Mouse (Mus musculus): ENCODE results near the gene Psma5. TPM values are rescaled to one million over a fixed set of nuclear protein-coding genes. Genes with fewer than 3 reads are reported as not detected.

Psma5 gene
- polyA plus RNA-seq, 1 experiment from 2014 or later, result 260 TPM

DNA sequence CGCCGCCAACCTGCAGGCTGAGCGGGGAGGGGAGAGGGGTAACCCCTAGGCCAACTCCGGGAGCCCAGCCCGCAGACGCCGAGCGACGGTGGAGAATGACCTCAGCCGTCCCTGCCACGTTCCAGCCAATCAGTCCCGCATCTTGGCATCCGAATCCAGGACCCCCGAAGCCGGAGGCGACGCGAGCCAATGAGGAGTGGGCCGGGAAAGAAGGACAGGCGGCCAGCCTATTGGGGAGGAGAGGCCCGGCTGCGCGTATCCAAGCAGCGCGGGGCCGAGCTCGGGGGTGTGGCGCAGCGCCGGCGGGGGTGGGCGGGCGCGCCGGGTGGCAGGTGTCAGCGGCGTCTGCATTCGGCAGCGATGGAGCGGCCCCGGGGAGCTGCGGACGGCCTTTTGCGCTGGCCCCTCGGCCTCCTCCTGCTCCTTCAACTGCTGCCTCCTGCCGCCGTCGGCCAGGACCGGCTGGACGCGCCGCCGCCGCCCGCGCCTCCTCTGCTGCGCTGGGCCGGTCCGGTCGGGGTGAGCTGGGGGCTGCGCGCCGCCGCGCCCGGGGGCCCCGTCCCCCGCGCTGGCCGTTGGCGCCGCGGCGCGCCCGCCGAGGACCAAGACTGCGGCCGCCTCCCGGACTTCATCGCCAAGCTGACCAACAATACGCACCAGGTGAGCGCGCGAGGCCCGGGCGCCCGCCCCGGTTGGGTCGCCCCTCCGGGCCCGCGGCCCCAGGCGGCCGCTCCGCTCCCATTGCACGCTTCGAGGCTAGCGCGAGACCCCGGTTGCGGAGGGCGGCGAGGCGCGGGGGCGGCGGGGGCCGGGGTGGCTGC is 27.3 kb downstream of the Psma5 start, which contains the start of gene Sort1:
Sort1 (plus strand) TSS at position 302 of the 821 bp plus-strand sequence.
- under 1% methylated on average over 90 of the region's 109 CpGs for WGBS
- Histone ChIP-seq H3K9ac (replicated peaks) (peak within 1 kb of the TSS; percentile 96), H3K27ac (replicated peaks) (peak within 1 kb of the TSS; percentile 85), H3K36me3 (peaks cover 8% of the 10 kb centered on the region; the same call in 1 of the 2 replicates), H3K27me3 (no peaks in the 10 kb centered on the region), H3K4me1 (peaks cover 55% of the 10 kb centered on the region), H3K9me3 (no peaks in the 10 kb centered on the region), H3K4me2 (replicated peaks) (peak within 1 kb of the TSS; percentile 70), H3K4me3 (peak within 1 kb of the TSS; percentile 97)
- peak; percentile 99 for ATAC-seq (replicated peaks)

DNA sequence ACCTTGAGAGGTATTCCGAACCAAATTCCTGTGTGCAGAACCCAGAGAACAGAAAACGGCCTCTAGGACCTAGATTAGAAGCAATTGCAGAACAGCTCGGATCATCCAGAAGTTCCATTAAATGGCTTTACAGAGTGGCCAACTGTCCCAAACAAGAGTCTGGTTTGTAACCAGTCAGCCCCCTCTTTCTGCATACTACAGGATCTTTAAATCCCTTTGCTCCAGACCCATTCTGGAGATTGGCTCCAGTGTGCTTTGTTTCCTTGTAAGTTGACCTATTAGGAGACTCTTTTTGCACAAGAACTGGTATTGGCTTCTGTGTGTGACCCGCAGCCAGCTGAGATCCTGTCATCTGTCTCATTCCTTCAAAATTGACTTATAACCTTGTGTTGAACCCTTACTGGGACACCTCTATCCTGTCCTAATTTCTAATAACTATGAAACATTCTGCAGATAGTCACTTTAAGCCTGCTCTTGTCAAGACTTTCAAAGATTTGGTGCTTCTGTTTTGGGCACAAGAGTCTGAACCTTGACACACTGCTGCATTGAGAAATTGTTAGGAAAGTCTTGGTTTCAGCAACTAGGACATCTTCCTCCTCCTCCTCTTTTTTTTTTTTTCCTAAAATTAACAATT is 28.5 kb downstream of the Psma5 start:
- 0 out of 2 replicates have a peak, but pooled peaks cover 3% of the 10 kb centered on the region for H3K36me3 ChIP-seq
- ATAC-seq (replicated peaks), result no peak
- 53% methylated on average over 4 of the region's 4 CpGs for WGBS

DNA sequence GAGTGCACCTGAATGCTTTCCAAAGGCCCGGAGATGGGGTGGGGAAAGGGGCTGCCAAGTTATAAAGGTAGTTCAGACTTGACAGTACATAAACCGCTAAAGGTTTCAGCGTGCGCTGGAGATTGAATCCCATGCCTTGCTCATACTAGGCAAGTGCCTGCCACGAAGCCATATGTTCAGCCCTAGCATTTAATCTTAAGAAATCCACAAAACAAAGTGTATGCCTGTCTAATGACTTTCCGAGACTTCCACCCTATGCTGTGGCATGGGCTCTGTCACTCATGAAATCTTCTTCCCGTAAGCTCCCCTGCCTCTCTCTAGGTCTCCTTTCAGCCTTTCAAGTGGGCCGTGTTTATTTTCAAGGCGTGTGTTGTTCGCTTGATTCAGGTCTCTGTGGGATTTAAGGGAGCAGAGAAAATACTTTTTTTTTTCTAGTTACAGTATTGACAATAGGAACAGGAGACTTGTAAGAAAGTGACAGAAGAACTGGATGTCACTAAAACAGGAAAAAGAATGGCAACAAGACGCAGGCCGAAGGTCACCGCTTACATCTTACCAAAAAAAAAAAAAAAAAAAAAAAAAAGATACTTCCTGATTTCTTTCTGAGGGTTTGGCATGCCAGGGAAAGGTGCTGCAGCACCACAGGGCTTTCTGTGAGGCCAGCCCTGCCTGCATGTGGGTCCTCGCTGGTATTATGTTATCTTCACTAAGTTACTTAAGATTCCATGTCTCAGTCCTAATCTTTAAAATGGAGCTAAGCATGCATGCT is 30.1 kb downstream of the Psma5 start:
- no peak for ATAC-seq (replicated peaks)
- Histone ChIP-seq H3K4me3 (peak overlapping the region; percentile 97), H3K36me3 (no peaks in the 10 kb centered on the region), H3K27ac (replicated peaks) (peak overlapping the region; percentile 62), H3K27me3 (no peaks in the 10 kb centered on the region), H3K9ac (replicated peaks) (no peak overlapping the region), H3K4me2 (replicated peaks) (peak overlapping the region; percentile 70), H3K4me1 (peaks cover 72% of the 10 kb centered on the region), H3K9me3 (no peaks in the 10 kb centered on the region)
- WGBS, result 53% methylated on average over 14 of the region's 14 CpGs

More for the DNA sequence above, 28.5 kb downstream of the Psma5 start:
- Histone ChIP-seq H3K27me3 (no peaks in the 10 kb centered on the region), H3K4me3 (peak overlapping the region; percentile 97), H3K4me2 (replicated peaks) (peak overlapping the region; percentile 70), H3K4me1 (peaks cover 58% of the 10 kb centered on the region), H3K9ac (replicated peaks) (peak overlapping the region; percentile 96), H3K27ac (replicated peaks) (no peak overlapping the region), H3K9me3 (no peaks in the 10 kb centered on the region)

DNA sequence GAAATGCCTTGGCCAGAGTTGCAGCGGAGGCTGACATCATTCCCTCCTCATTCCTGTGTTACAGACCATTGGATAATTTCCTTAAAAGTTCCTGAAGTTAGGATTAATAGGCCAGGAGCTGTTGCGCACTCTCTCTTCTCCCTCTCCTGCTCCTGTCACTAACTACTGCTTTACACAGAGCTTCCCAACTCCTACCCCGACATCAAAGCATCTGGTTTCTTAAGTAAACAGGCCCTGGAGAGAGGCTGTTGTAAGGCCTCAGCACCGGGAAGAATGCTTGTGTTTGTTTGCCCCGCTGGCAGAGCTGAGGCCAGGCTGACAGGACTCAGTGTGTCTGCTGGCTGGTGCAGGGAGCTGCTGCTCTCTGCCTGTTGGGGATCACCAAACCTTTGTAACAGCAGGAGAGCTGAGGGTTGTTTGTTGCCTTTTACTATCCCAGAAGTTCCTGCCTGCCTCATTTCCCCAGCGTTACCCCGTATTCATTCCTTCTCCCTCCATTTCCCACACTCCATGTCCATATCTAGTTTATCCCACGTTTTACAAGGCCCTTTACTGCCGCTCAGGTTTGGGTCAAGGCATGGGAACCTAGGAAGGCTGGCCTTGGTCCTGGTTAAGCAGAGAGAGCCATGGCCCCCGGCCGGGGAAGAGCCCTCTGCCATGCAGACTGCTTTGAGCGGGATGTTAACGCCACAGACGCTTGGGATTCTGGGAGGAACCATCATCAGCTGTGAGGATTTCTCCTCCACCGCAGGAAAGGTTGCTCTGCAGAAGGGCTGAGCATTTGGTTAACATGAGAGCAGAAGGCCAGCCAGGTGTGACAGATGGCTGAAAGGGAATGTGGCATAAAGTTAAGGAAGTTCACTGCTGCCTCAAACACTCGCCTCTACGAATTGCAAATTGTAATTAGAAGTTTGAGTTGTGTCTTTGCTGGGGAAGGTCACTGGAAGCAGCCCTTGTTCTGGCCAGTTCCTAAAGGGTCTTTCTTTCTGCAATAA is 31.4 kb downstream of the Psma5 start:
- 15% methylated on average over 17 of the region's 17 CpGs for WGBS
- no peak for ATAC-seq (replicated peaks)
- H3K9ac ChIP-seq (replicated peaks), result no peak overlapping the region; the same call in 1 of the 2 replicates
- peak overlapping the region; percentile 70 for H3K4me2 ChIP-seq (replicated peaks)
- H3K9me3 ChIP-seq, result no peaks in the 10 kb centered on the region
- peak overlapping the region; percentile 62 for H3K27ac ChIP-seq (replicated peaks)
- H3K36me3 ChIP-seq, result no peaks in the 10 kb centered on the region
- no peaks in the 10 kb centered on the region for H3K27me3 ChIP-seq
- peaks cover 70% of the 10 kb centered on the region for H3K4me1 ChIP-seq
- 0 out of 2 replicates have a peak overlapping the region, but pooled peaks have one; percentile 4 for H3K4me3 ChIP-seq

DNA sequence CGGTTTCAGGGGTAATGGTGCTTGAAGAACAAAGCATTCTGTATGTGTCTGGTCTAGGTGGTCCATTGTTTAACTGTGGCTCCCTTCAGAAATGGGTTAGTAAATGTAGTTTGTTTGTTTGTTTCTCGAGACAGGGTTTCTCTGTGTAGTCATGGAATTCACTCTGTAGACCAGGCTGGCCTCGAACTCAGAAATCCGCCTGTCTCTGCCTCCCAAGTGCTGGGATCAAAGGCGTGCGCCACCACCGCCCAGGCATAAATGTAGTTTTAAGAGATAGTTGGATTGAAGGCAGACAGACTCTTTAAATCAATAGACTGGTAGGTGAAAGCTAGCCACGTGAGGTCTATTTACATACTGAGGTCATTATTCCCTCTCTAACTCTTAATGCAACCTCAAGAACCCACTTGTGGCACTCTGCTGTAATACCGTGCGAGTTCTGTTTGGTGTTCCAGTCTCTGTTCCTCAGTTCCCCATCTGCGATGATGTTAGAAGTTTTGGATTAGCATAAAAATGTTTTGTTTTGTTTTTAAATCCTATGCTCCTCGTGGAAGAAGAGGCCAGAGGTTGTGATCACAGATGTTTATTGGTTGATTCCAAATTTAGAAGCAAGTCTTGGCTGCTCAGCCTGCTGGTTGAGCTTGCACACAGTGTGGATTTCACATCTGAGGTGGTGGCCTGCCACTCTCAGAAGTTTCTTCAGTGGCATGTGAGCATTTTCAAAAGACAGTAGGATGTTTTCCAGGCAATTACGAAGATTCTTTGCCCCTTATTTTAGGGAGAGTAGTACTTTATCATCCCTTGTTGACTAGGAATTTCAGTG is 32.8 kb downstream of the Psma5 start:
- Histone ChIP-seq H3K4me3 (no peak overlapping the region), H3K27me3 (no peaks in the 10 kb centered on the region), H3K4me1 (peaks cover 76% of the 10 kb centered on the region), H3K36me3 (no peaks in the 10 kb centered on the region), H3K9me3 (no peaks in the 10 kb centered on the region), H3K27ac (replicated peaks) (no peak overlapping the region), H3K9ac (replicated peaks) (no peak overlapping the region), H3K4me2 (replicated peaks) (no peak overlapping the region)
- 83% methylated on average over 13 of the region's 13 CpGs for WGBS
- no peak for ATAC-seq (replicated peaks)

DNA sequence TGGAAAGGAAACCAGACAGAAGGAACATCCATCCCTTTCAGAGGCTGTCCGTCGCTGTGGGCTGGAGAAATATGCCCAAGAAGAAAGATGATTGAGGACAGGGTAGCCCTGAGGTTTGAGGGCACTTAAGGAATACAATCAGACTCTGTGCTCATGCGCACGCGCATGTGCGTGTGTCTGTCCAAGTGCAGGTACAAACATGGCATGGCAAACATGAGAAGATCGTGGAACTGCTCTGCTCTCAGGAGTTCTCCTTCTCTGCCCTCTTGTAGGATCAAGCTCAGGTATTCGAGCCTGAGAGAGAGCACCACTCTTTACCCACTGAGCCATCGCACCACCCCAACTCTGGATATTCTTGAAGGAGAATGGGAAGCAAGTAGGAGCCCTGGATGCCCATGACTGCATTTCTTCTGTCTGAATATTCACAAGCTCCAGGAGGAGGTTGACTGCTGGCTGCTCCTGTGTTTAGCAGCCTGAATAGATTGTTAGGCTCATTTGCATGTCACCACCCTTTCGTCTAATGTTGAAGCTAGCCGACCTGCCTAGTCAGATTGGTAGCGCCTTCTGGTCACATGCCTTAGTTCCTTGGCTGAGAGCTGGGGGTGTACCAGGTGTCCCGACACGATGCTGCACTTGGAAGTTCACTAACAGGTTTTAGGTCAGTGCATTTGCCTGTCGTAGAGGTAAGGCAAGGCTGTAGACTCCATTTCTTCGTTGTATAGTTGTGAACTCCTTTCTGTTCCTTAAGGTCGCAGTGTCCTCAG is 34.5 kb downstream of the Psma5 start:
- no peak for ATAC-seq (replicated peaks)
- no peaks in the 10 kb centered on the region for H3K36me3 ChIP-seq
- no peak overlapping the region; the same call in 1 of the 2 replicates for H3K27ac ChIP-seq (replicated peaks)
- no peak overlapping the region for H3K4me2 ChIP-seq (replicated peaks)
- peaks cover 77% of the 10 kb centered on the region for H3K4me1 ChIP-seq
- no peak overlapping the region for H3K9ac ChIP-seq (replicated peaks)
- no peaks in the 10 kb centered on the region for H3K9me3 ChIP-seq
- 63% methylated on average over 17 of the region's 17 CpGs for WGBS
- no peaks in the 10 kb centered on the region for H3K27me3 ChIP-seq
- no peak overlapping the region for H3K4me3 ChIP-seq

DNA sequence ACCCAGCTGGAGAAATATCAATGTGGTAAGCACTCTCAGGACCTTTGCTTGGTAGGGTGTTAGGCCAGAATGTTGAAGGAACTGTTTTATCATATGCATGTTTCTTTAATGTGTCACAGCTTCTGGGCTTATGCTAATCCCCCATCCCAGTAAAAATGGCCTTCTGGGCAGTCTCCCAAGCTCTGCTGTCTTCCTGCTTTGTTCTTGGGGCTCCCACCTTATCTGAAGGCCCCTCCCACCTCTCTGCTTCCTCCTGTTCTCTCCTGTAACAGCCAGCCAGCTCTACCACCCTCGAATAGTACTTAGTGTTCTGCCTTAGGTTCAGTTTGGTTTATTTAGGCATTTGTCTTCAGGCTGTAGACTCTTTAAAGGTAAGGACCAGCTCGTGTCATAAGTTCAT is 37.7 kb downstream of the Psma5 start:
- WGBS, result 45% methylated on average over 2 of the region's 2 CpGs
- no peaks in the 10 kb centered on the region for H3K27me3 ChIP-seq
- H3K27ac ChIP-seq (replicated peaks), result peak overlapping the region; percentile 28; the same call in 1 of the 2 replicates
- H3K4me2 ChIP-seq (replicated peaks), result no peak overlapping the region
- no peak overlapping the region for H3K4me3 ChIP-seq
- H3K4me1 ChIP-seq, result peaks cover 69% of the 10 kb centered on the region
- no peak overlapping the region for H3K9ac ChIP-seq (replicated peaks)
- no peaks in the 10 kb centered on the region for H3K9me3 ChIP-seq
- no peaks in the 10 kb centered on the region for H3K36me3 ChIP-seq
- no peak for ATAC-seq (replicated peaks)

DNA sequence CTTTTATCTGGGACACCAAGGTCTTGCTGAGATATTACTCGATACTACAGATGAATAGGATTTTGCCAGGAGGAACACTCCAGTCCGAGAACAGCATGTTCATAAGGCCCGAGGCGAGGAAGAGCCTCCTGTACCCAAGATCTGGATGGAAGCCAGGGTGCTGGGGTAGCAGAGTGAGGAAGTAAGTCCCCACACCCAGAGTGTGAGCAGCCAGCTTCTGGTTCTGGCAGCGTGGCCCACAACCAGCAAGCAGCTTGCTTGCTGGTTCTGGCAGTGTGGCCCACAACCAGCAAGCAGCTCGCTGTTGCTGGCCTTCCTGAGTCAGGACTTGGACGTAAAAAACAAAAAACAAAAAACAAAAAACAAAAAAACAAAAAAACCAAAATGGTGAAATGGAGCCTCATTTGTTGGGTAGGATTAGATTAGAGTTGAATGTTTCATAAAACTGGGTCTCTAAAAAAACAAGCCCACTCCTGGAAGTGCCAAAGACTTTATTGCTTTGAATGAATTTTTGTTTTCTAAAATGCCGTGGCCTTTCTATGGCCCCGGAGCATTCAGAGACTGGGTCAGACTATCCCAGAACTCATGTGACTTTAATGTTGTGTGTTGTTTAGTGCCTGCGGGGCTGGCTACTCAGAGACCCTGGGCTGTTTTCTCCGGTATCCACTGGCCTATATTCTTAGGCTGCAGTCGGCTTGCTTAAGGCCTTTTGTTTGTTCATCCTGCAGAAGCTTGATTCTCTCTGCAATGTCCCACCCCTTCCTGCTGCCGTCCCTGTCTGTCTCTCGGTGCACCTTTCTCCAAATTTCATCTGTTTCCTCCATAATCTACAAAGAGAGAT is 38.9 kb downstream of the Psma5 start:
- Histone ChIP-seq H3K9me3 (no peaks in the 10 kb centered on the region), H3K36me3 (no peaks in the 10 kb centered on the region), H3K4me3 (no peak overlapping the region), H3K27ac (replicated peaks) (peak overlapping the region; percentile 67), H3K4me2 (replicated peaks) (peak overlapping the region; percentile 27), H3K4me1 (peaks cover 71% of the 10 kb centered on the region), H3K27me3 (no peaks in the 10 kb centered on the region), H3K9ac (replicated peaks) (peak overlapping the region; percentile 26)
- 0 out of 2 replicates have a peak, but pooled peaks have one; percentile 21 for ATAC-seq (replicated peaks)
- 13% methylated on average over 14 of the region's 14 CpGs for WGBS

DNA sequence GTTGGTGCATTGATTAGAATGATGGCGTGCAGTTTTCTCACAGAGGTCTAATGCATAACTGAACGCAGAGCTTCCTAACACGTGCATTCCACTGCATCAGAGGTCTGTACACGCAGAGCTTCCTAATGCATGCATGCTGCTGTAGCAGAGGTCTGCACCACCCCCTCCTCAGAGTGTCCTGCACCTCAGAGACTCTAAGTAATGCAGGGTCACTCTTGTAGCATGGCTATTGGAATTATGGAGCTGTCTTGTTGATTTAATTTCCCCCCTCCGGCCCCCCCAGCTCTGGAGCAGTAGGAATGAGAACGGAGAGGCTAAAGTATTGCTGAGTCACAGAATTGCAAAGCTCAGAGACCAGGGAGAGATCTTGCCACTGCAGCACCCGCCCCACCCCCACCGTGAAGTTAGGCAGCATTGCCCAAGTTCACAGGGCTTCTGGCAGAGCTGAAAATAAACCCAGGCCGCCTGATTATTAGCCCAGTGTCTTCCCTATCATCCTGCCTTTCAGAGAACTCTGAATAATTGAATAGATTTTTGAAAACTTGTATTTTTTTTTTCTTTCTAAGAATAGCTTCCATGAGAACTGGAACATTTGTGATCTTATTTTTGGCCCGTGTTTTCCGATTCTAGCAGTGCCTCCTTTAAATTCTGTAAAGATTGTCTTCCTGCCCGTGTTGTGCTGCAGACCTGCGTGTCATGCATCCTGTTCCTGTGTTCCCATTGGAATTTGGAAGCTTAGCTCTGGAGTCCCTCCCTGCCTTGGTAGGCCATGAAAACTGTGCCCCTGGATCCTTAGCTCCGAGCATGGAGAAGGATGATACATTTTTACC is 39.7 kb downstream of the Psma5 start:
- WGBS, result 14% methylated on average over 14 of the region's 14 CpGs
- H3K4me1 ChIP-seq, result peaks cover 65% of the 10 kb centered on the region
- no peaks in the 10 kb centered on the region for H3K27me3 ChIP-seq
- H3K9ac ChIP-seq (replicated peaks), result peak overlapping the region; percentile 26; the same call in 1 of the 2 replicates
- peak; percentile 71 for ATAC-seq (replicated peaks)
- H3K36me3 ChIP-seq, result no peaks in the 10 kb centered on the region
- H3K4me3 ChIP-seq, result no peak overlapping the region
- H3K27ac ChIP-seq (replicated peaks), result peak overlapping the region; percentile 67
- H3K4me2 ChIP-seq (replicated peaks), result peak overlapping the region; percentile 27
- H3K9me3 ChIP-seq, result no peaks in the 10 kb centered on the region

Measured in forebrain, embryonic 15.5 days (tissue).